In genomic region chr15:89373027-89373761, GRCm38 (mm10) we compare ENCODE assay signal across 8 mouse cellular contexts. TPM values are rescaled to one million over a fixed set of nuclear protein-coding genes. Genes with fewer than 3 reads are reported as not detected.
DNase-seq lines count a peak whose midpoint lies in the region; ATAC-seq lines count a peak whose summit lies in the region.

No protein-coding gene starts in this region.

- peak; percentile 88 for DNase-seq in T-cell, adult 2 months (ENCODE audit: low spot score)
- peak; percentile 84 to 90 for DNase-seq in cerebellum, postnatal 25 days
- DNase-seq in frontal cortex, postnatal 36 days (ENCODE audit: low spot score in 2 of 2), result peak; percentile 78 to 86
- peak; percentile 74 for DNase-seq in hindbrain, embryonic 14.5 days (ENCODE audit: low spot score)
- peak; percentile 83 to 84 for DNase-seq in layer of hippocampus, postnatal 36 days
- peak; percentile 88 for DNase-seq in lung, postnatal 25 days (ENCODE audit: low spot score)
- DNase-seq in retina, embryonic 14.5 days (ENCODE audit: low spot score), result peak; percentile 84
- peak; percentile 87 to 88 for DNase-seq in thymus, postnatal 36 days

- peak overlapping the region; percentile 91 for H3K27ac ChIP-seq in hindbrain, embryonic 14.5 days

- H3K9ac ChIP-seq in hindbrain, embryonic 14.5 days, result peak overlapping the region; percentile 77

- H3K4me3 ChIP-seq in hindbrain, embryonic 14.5 days (replicated peaks; ENCODE audit: low read length), result peak overlapping the region; percentile 61

- H3K27me3 ChIP-seq in hindbrain, embryonic 14.5 days (ENCODE audit: control insufficient read depth, insufficient read depth, low read length), result peaks cover 25% of the 10 kb centered on the region

- peak overlapping the region; percentile 70 for H3K4me2 ChIP-seq in hindbrain, embryonic 14.5 days (replicated peaks)

- H3K4me1 ChIP-seq in hindbrain, embryonic 14.5 days (replicated peaks; ENCODE audit: control insufficient read depth, insufficient read depth, low read length), result peaks cover 15% of the 10 kb centered on the region

- WGBS in hindbrain, embryonic 14.5 days, result 2% methylated on average over 35 of the region's 35 CpGs

- H3K36me3 ChIP-seq in hindbrain, embryonic 14.5 days (replicated peaks; ENCODE audit: control insufficient read depth, insufficient read depth), result peaks cover 41% of the 10 kb centered on the region

- ATAC-seq in hindbrain, embryonic 14.5 days (ENCODE audit: low FRiP score), result peak; percentile 74

- no peaks in the 10 kb centered on the region for H3K9me3 ChIP-seq in hindbrain, embryonic 14.5 days (ENCODE audit: control insufficient read depth, low read length)

RNA-seq across cellular contexts. Expression of gene Sco2, which starts 0.5 kb away (rescaled TPM):
- 19.5 and 20.5 TPM in 2 replicates for polyA plus RNA-seq in hindbrain, embryonic 14.5 days (2014; fragmentation: Nextera tagmentation; extraction: Ambion mirVana)
- total RNA-seq in layer of hippocampus, postnatal 36 days (2021), result 10 to 100 TPM; 31.5 to 32.6 TPM

RNA-seq across cellular contexts. Expression of gene Tymp, which starts 3.6 kb away (rescaled TPM):
- polyA plus RNA-seq in hindbrain, embryonic 14.5 days (2014; fragmentation: Nextera tagmentation; extraction: Ambion mirVana), result 2.2 and 3.0 TPM in 2 replicates
- 1 to 10 TPM; 1.4 to 1.5 TPM for total RNA-seq in layer of hippocampus, postnatal 36 days (2021)

RNA-seq across cellular contexts. Expression of gene Odf3b, which starts 5.9 kb away (rescaled TPM):
- polyA plus RNA-seq in hindbrain, embryonic 14.5 days (2014; fragmentation: Nextera tagmentation; extraction: Ambion mirVana), result 1.3 and 5.5 TPM in 2 replicates
- total RNA-seq in layer of hippocampus, postnatal 36 days (2021), result 1 to 10 TPM; 2.7 to 2.8 TPM

RNA-seq across cellular contexts. Expression of gene Klhdc7b, which starts 11.5 kb away (rescaled TPM):
- 0.07 TPM in 1 of 2 replicates, not detected in the other for polyA plus RNA-seq in hindbrain, embryonic 14.5 days (2014; fragmentation: Nextera tagmentation; extraction: Ambion mirVana)
- total RNA-seq in layer of hippocampus, postnatal 36 days (2021), result under 1 TPM; 0.25 to 0.68 TPM

RNA-seq across cellular contexts. Expression of gene Ncaph2, which starts 17.7 kb away (rescaled TPM):
- 94.7 and 112 TPM in 2 replicates for polyA plus RNA-seq in hindbrain, embryonic 14.5 days (2014; fragmentation: Nextera tagmentation; extraction: Ambion mirVana)
- total RNA-seq in layer of hippocampus, postnatal 36 days (2021), result 10 to 100 TPM; 87.0 to 95.3 TPM

Comparison
In these comparisons a context has a peak if more than half of its experiments do, and no peak if none do; other contexts are left out.
1. Peak in every context shown above with its lines: DNase-seq, ATAC-seq, H3K4me3 ChIP-seq and H3K27ac ChIP-seq.